Mouse (Mus musculus) myocyte (in vitro differentiated cells): ENCODE results near the gene Cct6b. TPM values are rescaled to one million over a fixed set of nuclear protein-coding genes. Genes with fewer than 3 reads are reported as not detected.

Experiments
- H3K27me3 ChIP-seq: one replicate; pipeline ENCODE4 v1.6.1; 2011; ENCODE audit not compliant: control insufficient read depth, insufficient read depth, insufficient read length
- H3K36me3 ChIP-seq: one replicate; pipeline ENCODE4 v1.6.1; 2011; ENCODE audit not compliant: control insufficient read depth, insufficient read depth
- H3K4me2 ChIP-seq: one replicate; pipeline ENCODE4 v1.6.1; 2011; ENCODE audit warnings: low read depth, control low read depth
- H3K4me3 ChIP-seq: one replicate; pipeline ENCODE4 v1.5.1; 2011; ENCODE audit warnings: mild to moderate bottlenecking, control low read depth, moderate library complexity
- H3K79me2 ChIP-seq: one replicate; pipeline ENCODE4 v1.6.1; 2011; ENCODE audit not compliant: control insufficient read depth, insufficient read depth
- H3ac ChIP-seq: one replicate; pipeline ENCODE4 v1.6.1; 2011; ENCODE audit not compliant: control insufficient read depth, insufficient read length
- CEBPB ChIP-seq: IDR thresholded peaks from 2 replicates; pipeline ENCODE4 v1.6.1; 2011; ENCODE audit warnings: mild to moderate bottlenecking, moderate library complexity; ENCODE audit not compliant: poor library complexity, insufficient read depth, severe bottlenecking
- E2F4 ChIP-seq: IDR thresholded peaks from one replicate; pipeline ENCODE4 v1.6.1; 2011; ENCODE audit warnings: mild to moderate bottlenecking, control low read depth, moderate library complexity; ENCODE audit not compliant: insufficient read depth
- MAX ChIP-seq: IDR thresholded peaks from one replicate; pipeline ENCODE4 v1.6.1; 2011; ENCODE audit warnings: low read depth, mild to moderate bottlenecking, control low read depth
- MYOD1 ChIP-seq, 3 experiments: IDR thresholded peaks; one replicate each; pipeline ENCODE4 v1.6.1; 2011; ENCODE audit warnings: control low read depth in 2 of 3, low read depth in 2 of 3, mild to moderate bottlenecking in 2 of 3, moderate library complexity in 1 of 3; ENCODE audit not compliant: insufficient read length in 2 of 3, control insufficient read depth in 1 of 3
- MYOG ChIP-seq, 3 experiments: IDR thresholded peaks; one replicate each; pipeline ENCODE4 v1.6.1; 2011; ENCODE audit warnings: control low read depth in 2 of 3, low read depth in 2 of 3, mild to moderate bottlenecking in 2 of 3; ENCODE audit not compliant: insufficient read length in 2 of 3, control insufficient read depth in 1 of 3, insufficient read depth in 1 of 3
- POLR2A ChIP-seq: IDR thresholded peaks from one replicate; pipeline ENCODE4 v1.6.1; 2011; ENCODE audit warnings: low read depth, mild to moderate bottlenecking, control low read depth, moderate library complexity; ENCODE audit not compliant: insufficient read length
- POLR2AphosphoS2 ChIP-seq: IDR thresholded peaks from one replicate; pipeline ENCODE4 v1.6.1; 2011; ENCODE audit warnings: low read depth, control low read depth; ENCODE audit not compliant: insufficient read length
- REST ChIP-seq: IDR thresholded peaks from one replicate; pipeline ENCODE4 v1.6.1; 2011; ENCODE audit warnings: mild to moderate bottlenecking, control low read depth, moderate library complexity; ENCODE audit not compliant: insufficient read depth, insufficient read length
- SRF ChIP-seq: IDR thresholded peaks from one replicate; pipeline ENCODE4 v1.6.1; 2011; ENCODE audit warnings: low read depth; ENCODE audit not compliant: control insufficient read depth, insufficient read length
- TCF12 ChIP-seq: IDR thresholded peaks from one replicate; pipeline ENCODE4 v1.6.1; 2011; ENCODE audit warnings: mild to moderate bottlenecking, control low read depth; ENCODE audit not compliant: poor library complexity, insufficient read depth, severe bottlenecking
- TCF3 ChIP-seq: IDR thresholded peaks from one replicate; pipeline ENCODE4 v1.6.1; 2011; ENCODE audit warnings: low read depth, control low read depth; ENCODE audit not compliant: insufficient read length
- USF1 ChIP-seq: IDR thresholded peaks from one replicate; pipeline ENCODE4 v1.6.1; 2011; ENCODE audit warnings: low read depth, mild to moderate bottlenecking, control low read depth, moderate library complexity
- polyA plus RNA-seq: library from polyadenylated mRNA; unstranded; fragments of >200 nt; fragmentation: generic; extraction: Trizol; gene quantifications from one replicate; pipeline ENCODE4 v1.2.1, GENCODE M21; 2012; ENCODE audit warnings: missing spikeins

The Cct6b gene
- 0.30 TPM for polyA plus RNA-seq

GRCm38 (mm10) chr11:82763742-82764437 lies at the start of gene Cct6b, which contains the start of gene Zfp830:
Gene Cct6b (minus strand): TSS chr11:82764321.
Gene Zfp830 (plus strand): TSS chr11:82764345.
- TF ChIP-seq CEBPB (no peak), POLR2AphosphoS2 (peak; percentile 95), POLR2A (peak; percentile 94), E2F4 (peak; percentile 59)
- Histone ChIP-seq H3ac (peak within 1 kb of the TSS; percentile 87), H3K4me3 (peak within 1 kb of the TSS; percentile 87), H3K4me2 (peak within 1 kb of the TSS; percentile 94), H3K79me2 (peaks cover 27% of the 10 kb centered on the region), H3K27me3 (peaks cover 3% of the 10 kb centered on the region), H3K36me3 (no peaks in the 10 kb centered on the region)

GRCm38 (mm10) chr11:82808485-82808884 lies 44.4 kb upstream of the Cct6b start:
- Histone ChIP-seq H3K4me2 (no peak overlapping the region), H3ac (no peak overlapping the region), H3K36me3 (no peaks in the 10 kb centered on the region), H3K79me2 (no peaks in the 10 kb centered on the region), H3K27me3 (no peaks in the 10 kb centered on the region), H3K4me3 (no peak overlapping the region)
- TF ChIP-seq TCF12 (no peak), MAX (no peak), SRF (no peak), TCF3 (no peak), POLR2AphosphoS2 (no peak), USF1 (no peak), REST (no peak), MYOD1 (IDR thresholded peaks at IDR 0.05; ENCODE audit: control insufficient read depth in 1 of 3, insufficient read length in 2 of 3, low read depth in 2 of 3) (no peak), POLR2A (no peak)

DNA sequence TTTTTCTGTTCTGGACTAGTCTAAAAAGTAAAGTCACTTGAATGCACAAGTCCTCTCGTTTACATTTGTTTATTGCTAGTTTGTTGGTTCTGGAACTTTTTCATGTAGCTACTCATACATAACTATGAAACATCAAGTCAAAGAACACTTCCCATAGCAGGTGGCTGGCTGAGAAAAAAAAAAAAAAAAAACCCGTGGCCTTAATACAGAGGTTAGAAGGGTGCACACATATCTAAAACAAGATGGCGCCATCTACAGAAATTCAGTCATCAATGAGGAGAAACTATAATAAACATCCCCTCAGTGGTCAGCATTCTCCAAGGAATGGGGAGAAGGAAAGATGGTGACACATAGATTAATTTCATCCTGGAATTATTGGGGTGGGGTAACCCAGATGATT lies 43.2 kb upstream of the Cct6b start:
- no peak overlapping the region for H3ac ChIP-seq
- no peak overlapping the region for H3K4me3 ChIP-seq
- TF ChIP-seq MYOG (IDR thresholded peaks at IDR 0.05; ENCODE audit: control insufficient read depth in 1 of 3, insufficient read depth in 1 of 3, insufficient read length in 2 of 3, low read depth in 2 of 3) (no peak), E2F4 (no peak), MYOD1 (IDR thresholded peaks at IDR 0.05; ENCODE audit: control insufficient read depth in 1 of 3, insufficient read length in 2 of 3, low read depth in 2 of 3) (no peak), POLR2A (no peak), USF1 (no peak), POLR2AphosphoS2 (no peak), CEBPB (no peak), TCF3 (no peak), MAX (no peak), TCF12 (no peak), SRF (no peak), REST (no peak)
- H3K79me2 ChIP-seq, result no peaks in the 10 kb centered on the region
- no peak overlapping the region for H3K4me2 ChIP-seq
- no peaks in the 10 kb centered on the region for H3K27me3 ChIP-seq
- peaks cover 9% of the 10 kb centered on the region for H3K36me3 ChIP-seq

DNA sequence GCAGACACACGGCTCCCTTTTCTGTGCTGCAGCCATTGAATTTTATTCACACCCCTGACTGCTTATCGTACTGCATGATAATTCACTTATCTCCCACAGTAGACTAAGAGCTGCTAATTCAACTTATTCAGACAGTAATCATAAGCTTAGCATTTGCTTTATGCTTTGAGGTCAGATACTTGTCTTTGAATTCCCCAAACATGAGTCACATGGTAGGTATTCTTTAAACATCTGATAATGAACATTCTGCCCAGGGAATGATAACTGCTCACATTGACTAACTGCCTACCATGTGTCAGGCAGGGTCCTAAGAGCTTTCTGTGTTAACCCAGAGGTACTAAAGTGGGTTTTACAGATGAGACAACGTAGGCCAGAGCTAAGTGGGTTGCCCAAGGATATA lies 42.5 kb upstream of the Cct6b start:
- no peak overlapping the region for H3ac ChIP-seq
- TF ChIP-seq POLR2A, result no peak
- TF ChIP-seq E2F4, result no peak
- no peak for TF ChIP-seq TCF3
- TF ChIP-seq CEBPB, result no peak
- no peak for TF ChIP-seq USF1
- no peak for TF ChIP-seq MAX
- TF ChIP-seq MYOD1 (IDR thresholded peaks at IDR 0.05; ENCODE audit: control insufficient read depth in 1 of 3, insufficient read length in 2 of 3, low read depth in 2 of 3), result no peak
- no peak for TF ChIP-seq REST

DNA sequence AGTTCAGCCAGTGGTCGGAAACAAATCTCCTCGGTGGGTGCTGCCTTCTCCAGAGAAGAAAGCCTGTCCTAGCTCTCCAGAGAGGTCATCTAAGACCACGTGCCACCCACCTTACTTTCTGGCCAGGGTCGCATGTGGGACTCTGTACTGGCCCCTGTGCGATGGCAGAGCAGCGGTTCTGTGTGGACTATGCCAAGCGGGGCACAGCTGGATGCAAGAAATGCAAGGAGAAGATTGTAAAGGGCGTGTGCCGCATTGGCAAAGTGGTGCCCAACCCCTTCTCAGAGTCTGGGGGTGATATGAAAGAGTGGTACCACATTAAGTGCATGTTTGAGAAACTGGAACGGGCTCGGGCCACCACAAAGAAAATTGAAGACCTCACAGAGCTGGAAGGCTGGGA lies 19.3 kb upstream of the Cct6b start:
- no peak for TF ChIP-seq E2F4
- TF ChIP-seq USF1, result no peak
- TF ChIP-seq REST, result no peak
- TF ChIP-seq MYOD1 (IDR thresholded peaks at IDR 0.05; ENCODE audit: control insufficient read depth in 1 of 3, insufficient read length in 2 of 3, low read depth in 2 of 3), result no peak
- Histone ChIP-seq H3K4me3 (no peak overlapping the region), H3K4me2 (no peak overlapping the region), H3K79me2 (peaks cover 22% of the 10 kb centered on the region), H3K27me3 (no peaks in the 10 kb centered on the region), H3ac (no peak overlapping the region), H3K36me3 (peaks cover 22% of the 10 kb centered on the region)

More for the DNA sequence above, 42.5 kb upstream of the Cct6b start:
- no peak overlapping the region for H3K4me3 ChIP-seq
- H3K36me3 ChIP-seq, result peaks cover 9% of the 10 kb centered on the region
- H3K79me2 ChIP-seq, result no peaks in the 10 kb centered on the region
- H3K27me3 ChIP-seq, result no peaks in the 10 kb centered on the region
- H3K4me2 ChIP-seq, result no peak overlapping the region
